Mouse (Mus musculus) forebrain, embryonic 13.5 days (tissue): Measurements from ENCODE around the gene L3mbtl3. TPM values are rescaled to one million over a fixed set of nuclear protein-coding genes. Genes with fewer than 3 reads are reported as not detected.

Experiments
- ATAC-seq: fragments of 200-750 bp; cut with Nextera tagmentation; 2 replicates; pipeline ENCODE4 v1.8.0; 2017
- H3K27ac ChIP-seq: fragments of 300-500 bp; sonication (generic); 2 replicates; pipeline ENCODE4 v1.5.1; 2015; ENCODE audit warnings: inconsistent platforms, mild to moderate bottlenecking, moderate library complexity
- H3K27me3 ChIP-seq: fragments of 300-500 bp; sonication (generic); 2 replicates; pipeline ENCODE4 v1.6.1; 2015; ENCODE audit warnings: mild to moderate bottlenecking, inconsistent platforms
- H3K36me3 ChIP-seq: fragments of 300-500 bp; sonication (generic); 2 replicates; pipeline ENCODE4 v1.6.1; 2015; ENCODE audit warnings: mild to moderate bottlenecking, inconsistent platforms; ENCODE audit not compliant: poor library complexity, severe bottlenecking
- H3K4me1 ChIP-seq: fragments of 300-500 bp; sonication (generic); 2 replicates; pipeline ENCODE4 v1.6.1; 2015; ENCODE audit warnings: inconsistent platforms
- H3K4me2 ChIP-seq: fragments of 300-500 bp; sonication (generic); 2 replicates; pipeline ENCODE4 v1.6.1; 2015; ENCODE audit warnings: inconsistent platforms, mild to moderate bottlenecking, moderate library complexity
- H3K4me3 ChIP-seq: fragments of 300-500 bp; sonication (generic); 2 replicates; pipeline ENCODE4 v1.5.1; 2015; ENCODE audit warnings: mild to moderate bottlenecking, inconsistent platforms
- H3K9ac ChIP-seq: fragments of 300-500 bp; sonication (generic); 2 replicates; pipeline ENCODE4 v1.6.1; 2015; ENCODE audit warnings: mild to moderate bottlenecking, inconsistent platforms
- H3K9me3 ChIP-seq: fragments of 300-500 bp; sonication (generic); replicated peaks from 2 replicates; pipeline ENCODE4 v1.6.1; 2016; ENCODE audit warnings: inconsistent platforms
- WGBS: fragments of 180-500 bp; shearing (Covaris S2); methylation state at CpG from one replicate; pipeline ENCODE4 v1.1.7; 2015; 5-methylcytosine and 5-hydroxymethylcytosine counted together
- polyA plus RNA-seq: library from polyadenylated mRNA; unstranded; fragments of >200 nt; fragmentation: Nextera tagmentation; extraction: Ambion mirVana; gene quantifications from 2 replicates; pipeline ENCODE4 v1.2.1, GENCODE M21; 2015

The L3mbtl3 gene
- polyA plus RNA-seq, 1 experiment from 2014 or later = 19.8 TPM

GRCm38 (mm10) chr10:26364942-26365341 is 10.8 kb downstream of the L3mbtl3 start:
- Histone ChIP-seq H3K9me3 (no peaks in the 10 kb centered on the region), H3K4me2 (no peak overlapping the region), H3K4me3 (no peak overlapping the region), H3K27ac (no peak overlapping the region), H3K9ac (no peak overlapping the region), H3K27me3 (no peaks in the 10 kb centered on the region), H3K36me3 (peaks cover 6% of the 10 kb centered on the region; the same call in 1 of the 2 replicates), H3K4me1 (peaks cover 9% of the 10 kb centered on the region)
- WGBS = 95% methylated on average over 2 of the region's 2 CpGs
- ATAC-seq = no peak

- Histone ChIP-seq H3K27ac (no peak overlapping the region), H3K36me3 (peaks cover 6% of the 10 kb centered on the region; the same call in 1 of the 2 replicates), H3K27me3 (no peaks in the 10 kb centered on the region), H3K4me1 (peaks cover 9% of the 10 kb centered on the region), H3K4me2 (no peak overlapping the region), H3K9me3 (no peaks in the 10 kb centered on the region), H3K4me3 (no peak overlapping the region), H3K9ac (no peak overlapping the region)
- WGBS = 77% methylated on average over 8 of the region's 8 CpGs
- no peak for ATAC-seq
Measured at GRCm38 (mm10) chr10:26364326-26364856, 11.4 kb downstream of the L3mbtl3 start.

GRCm38 (mm10) chr10:26363605-26364004 is 12.2 kb downstream of the L3mbtl3 start:
- Histone ChIP-seq H3K4me1 (peaks cover 9% of the 10 kb centered on the region), H3K9ac (no peak overlapping the region), H3K36me3 (peaks cover 6% of the 10 kb centered on the region; the same call in 1 of the 2 replicates), H3K27me3 (no peaks in the 10 kb centered on the region), H3K4me2 (no peak overlapping the region), H3K27ac (no peak overlapping the region), H3K9me3 (no peaks in the 10 kb centered on the region), H3K4me3 (no peak overlapping the region)
- ATAC-seq = 0 out of 2 replicates have a peak, but pooled peaks have one; percentile 45
- WGBS = 47% methylated on average over 3 of the region's 3 CpGs

- WGBS = 91% methylated on average over 6 of the region's 6 CpGs
- H3K9ac ChIP-seq = no peak overlapping the region
- no peak overlapping the region for H3K27ac ChIP-seq
- no peak for ATAC-seq
- peaks cover 6% of the 10 kb centered on the region; the same call in 1 of the 2 replicates for H3K36me3 ChIP-seq
- H3K4me3 ChIP-seq = no peak overlapping the region
- no peaks in the 10 kb centered on the region for H3K9me3 ChIP-seq
- H3K27me3 ChIP-seq = no peaks in the 10 kb centered on the region
- H3K4me2 ChIP-seq = no peak overlapping the region
- peaks cover 4% of the 10 kb centered on the region for H3K4me1 ChIP-seq
Measured at GRCm38 (mm10) chr10:26358798-26359197, 17.0 kb downstream of the L3mbtl3 start.

GRCm38 (mm10) chr10:26358231-26358630 is 17.5 kb downstream of the L3mbtl3 start:
- Histone ChIP-seq H3K4me1 (no peaks in the 10 kb centered on the region; the same call in 1 of the 2 replicates), H3K4me2 (no peak overlapping the region), H3K27ac (no peak overlapping the region), H3K36me3 (peaks cover 6% of the 10 kb centered on the region; the same call in 1 of the 2 replicates), H3K9ac (no peak overlapping the region), H3K4me3 (no peak overlapping the region), H3K9me3 (no peaks in the 10 kb centered on the region), H3K27me3 (no peaks in the 10 kb centered on the region)
- ATAC-seq = no peak
- WGBS = 98% methylated on average over 5 of the region's 5 CpGs

GRCm38 (mm10) chr10:26353781-26354180 is 22.0 kb downstream of the L3mbtl3 start:
- no peaks in the 10 kb centered on the region for H3K9me3 ChIP-seq
- no peak overlapping the region for H3K4me2 ChIP-seq
- H3K27ac ChIP-seq = no peak overlapping the region
- WGBS = 54% methylated on average over 4 of the region's 4 CpGs
- no peaks in the 10 kb centered on the region; the same call in 1 of the 2 replicates for H3K4me1 ChIP-seq
- H3K36me3 ChIP-seq = peaks cover 21% of the 10 kb centered on the region
- H3K27me3 ChIP-seq = no peaks in the 10 kb centered on the region
- H3K9ac ChIP-seq = no peak overlapping the region
- no peak for ATAC-seq
- H3K4me3 ChIP-seq = no peak overlapping the region

- no peak overlapping the region for H3K9ac ChIP-seq
- H3K36me3 ChIP-seq = peaks cover 21% of the 10 kb centered on the region
- no peaks in the 10 kb centered on the region for H3K27me3 ChIP-seq
- ATAC-seq = no peak
- no peaks in the 10 kb centered on the region; the same call in 1 of the 2 replicates for H3K4me1 ChIP-seq
- no peaks in the 10 kb centered on the region for H3K9me3 ChIP-seq
- H3K4me3 ChIP-seq = no peak overlapping the region
- no peak overlapping the region for H3K4me2 ChIP-seq
- no peak overlapping the region for H3K27ac ChIP-seq
- 89% methylated on average over 7 of the region's 7 CpGs for WGBS
Measured at GRCm38 (mm10) chr10:26351129-26351738, 24.5 kb downstream of the L3mbtl3 start.

GRCm38 (mm10) chr10:26350153-26350552 is 25.6 kb downstream of the L3mbtl3 start:
- Histone ChIP-seq H3K36me3 (peaks cover 15% of the 10 kb centered on the region), H3K4me2 (no peak overlapping the region), H3K4me1 (no peaks in the 10 kb centered on the region; the same call in 1 of the 2 replicates), H3K9ac (no peak overlapping the region), H3K27ac (no peak overlapping the region), H3K4me3 (no peak overlapping the region), H3K27me3 (no peaks in the 10 kb centered on the region), H3K9me3 (no peaks in the 10 kb centered on the region)
- WGBS = 68% methylated on average over 1 of the region's 1 CpGs
- no peak for ATAC-seq

- ATAC-seq = no peak; the same call in 1 of the 2 replicates
- no peaks in the 10 kb centered on the region for H3K9me3 ChIP-seq
- no peak overlapping the region for H3K9ac ChIP-seq
- H3K4me1 ChIP-seq = no peaks in the 10 kb centered on the region
- H3K36me3 ChIP-seq = peaks cover 34% of the 10 kb centered on the region
- H3K27me3 ChIP-seq = no peaks in the 10 kb centered on the region
- H3K4me2 ChIP-seq = no peak overlapping the region
- WGBS = 40% methylated on average over 7 of the region's 7 CpGs
- no peak overlapping the region for H3K4me3 ChIP-seq
- no peak overlapping the region for H3K27ac ChIP-seq
Measured at GRCm38 (mm10) chr10:26347614-26348013, 28.2 kb downstream of the L3mbtl3 start.

- no peaks in the 10 kb centered on the region for H3K9me3 ChIP-seq
- peaks cover 37% of the 10 kb centered on the region for H3K36me3 ChIP-seq
- WGBS = 83% methylated on average over 1 of the region's 1 CpGs
- H3K4me3 ChIP-seq = no peak overlapping the region
- no peak overlapping the region for H3K4me2 ChIP-seq
- H3K4me1 ChIP-seq = no peaks in the 10 kb centered on the region
- H3K27me3 ChIP-seq = no peaks in the 10 kb centered on the region
- no peak overlapping the region for H3K27ac ChIP-seq
- no peak for ATAC-seq
- H3K9ac ChIP-seq = no peak overlapping the region
Measured at GRCm38 (mm10) chr10:26345879-26346278, 29.9 kb downstream of the L3mbtl3 start.

GRCm38 (mm10) chr10:26337896-26338503 is 37.8 kb downstream of the L3mbtl3 start:
- 91% methylated on average over 23 of the region's 23 CpGs for WGBS
- no peak overlapping the region for H3K27ac ChIP-seq
- H3K36me3 ChIP-seq = peaks cover 81% of the 10 kb centered on the region

GRCm38 (mm10) chr10:26333966-26334365 is 41.8 kb downstream of the L3mbtl3 start:
- 33% methylated on average over 5 of the region's 5 CpGs for WGBS
- Histone ChIP-seq H3K27me3 (no peaks in the 10 kb centered on the region; the same call in 1 of the 2 replicates), H3K9me3 (no peaks in the 10 kb centered on the region), H3K4me1 (no peaks in the 10 kb centered on the region), H3K27ac (no peak overlapping the region), H3K9ac (no peak overlapping the region), H3K4me2 (no peak overlapping the region), H3K36me3 (peaks cover 60% of the 10 kb centered on the region), H3K4me3 (no peak overlapping the region)
- no peak for ATAC-seq

More at GRCm38 (mm10) chr10:26337896-26338503, 37.8 kb downstream of the L3mbtl3 start:
- no peak overlapping the region for H3K9ac ChIP-seq
- no peaks in the 10 kb centered on the region for H3K9me3 ChIP-seq
- no peak overlapping the region for H3K4me2 ChIP-seq
- no peak for ATAC-seq
- no peaks in the 10 kb centered on the region for H3K27me3 ChIP-seq
- H3K4me1 ChIP-seq = no peaks in the 10 kb centered on the region
- no peak overlapping the region for H3K4me3 ChIP-seq
